Mouse (Mus musculus): Measurements from ENCODE around the gene Smoc1.

The Smoc1 gene

DNA sequence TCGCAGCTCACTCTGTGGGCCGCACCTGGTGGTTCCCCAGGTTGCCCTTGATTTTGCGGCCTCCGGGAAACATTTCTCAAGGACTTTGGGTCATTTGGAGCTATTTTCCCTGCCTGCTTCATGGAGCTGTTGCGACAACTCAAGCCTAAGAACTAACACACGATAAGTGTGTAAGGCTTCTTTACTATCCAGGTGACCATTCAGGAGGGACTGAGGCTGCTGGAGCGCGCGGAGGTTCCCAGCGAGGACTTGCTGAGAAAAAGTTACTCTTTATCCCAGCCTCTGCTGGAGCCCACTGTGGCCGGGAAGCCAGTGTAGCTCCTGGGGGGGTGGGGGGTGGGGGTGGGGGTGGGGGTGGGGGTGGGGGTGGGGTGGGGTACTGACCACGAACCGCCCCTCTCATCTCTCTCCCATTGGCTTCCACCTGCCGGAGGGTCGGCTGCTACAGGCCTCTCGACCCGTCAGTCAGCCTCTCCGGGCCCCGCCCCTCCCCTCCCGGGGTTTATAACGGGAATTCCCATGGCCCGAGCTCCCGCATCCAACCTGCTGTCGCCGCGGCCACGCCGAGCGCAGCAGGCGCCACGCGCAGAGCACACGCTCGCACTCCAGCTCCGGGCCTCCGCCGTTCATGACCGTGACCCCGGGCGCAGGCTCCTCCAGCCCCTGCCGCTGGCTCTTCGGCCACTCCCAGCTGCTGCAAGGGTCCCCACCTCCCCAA is at the start of gene Smoc1:
TSS of gene Smoc1 (plus strand) at position 532 of the 718 bp plus-strand sequence.
- DNase-seq, result peak; percentile 64 to 67

DNA sequence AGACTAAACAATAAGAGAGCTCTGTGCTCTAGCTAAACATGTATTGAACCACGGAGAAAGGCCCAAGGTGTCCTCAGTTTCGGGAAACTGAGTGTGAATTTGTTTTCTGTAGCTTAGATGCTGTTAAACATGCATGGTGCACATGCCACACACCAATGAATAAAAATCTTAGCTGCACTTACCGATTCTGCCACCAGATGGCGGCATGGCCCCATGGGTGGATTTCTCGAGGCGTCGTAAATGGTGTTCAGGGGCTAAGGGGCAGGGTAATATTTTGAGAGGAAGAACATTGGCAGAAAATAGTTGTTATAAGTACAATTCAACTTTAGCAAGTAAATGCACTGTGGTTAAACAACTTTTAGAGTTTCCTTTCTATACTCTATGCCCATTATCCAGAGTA is 44.3 kb upstream of the Smoc1 start:
- peak; percentile 78 to 80 for DNase-seq

DNA sequence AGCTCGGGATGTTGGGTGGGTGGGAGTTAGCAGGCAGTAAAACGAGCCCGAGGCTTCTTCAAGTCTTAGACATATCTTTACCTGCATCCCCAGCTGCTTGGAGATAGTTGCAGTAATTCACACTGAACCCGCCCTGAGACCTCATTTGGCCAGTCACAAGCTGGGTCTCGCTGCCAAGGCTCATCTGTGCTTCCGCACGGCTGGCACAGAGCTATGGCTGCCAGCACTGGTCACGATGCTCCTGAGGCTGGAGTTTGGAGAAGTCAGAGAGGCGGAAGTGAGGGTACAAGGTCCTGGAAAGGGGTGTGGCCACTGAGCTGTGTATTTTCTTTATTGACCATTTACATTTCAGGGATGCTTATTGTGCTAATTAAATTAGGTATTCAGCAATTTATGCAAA is 42.9 kb upstream of the Smoc1 start:
- no peak for DNase-seq

DNA sequence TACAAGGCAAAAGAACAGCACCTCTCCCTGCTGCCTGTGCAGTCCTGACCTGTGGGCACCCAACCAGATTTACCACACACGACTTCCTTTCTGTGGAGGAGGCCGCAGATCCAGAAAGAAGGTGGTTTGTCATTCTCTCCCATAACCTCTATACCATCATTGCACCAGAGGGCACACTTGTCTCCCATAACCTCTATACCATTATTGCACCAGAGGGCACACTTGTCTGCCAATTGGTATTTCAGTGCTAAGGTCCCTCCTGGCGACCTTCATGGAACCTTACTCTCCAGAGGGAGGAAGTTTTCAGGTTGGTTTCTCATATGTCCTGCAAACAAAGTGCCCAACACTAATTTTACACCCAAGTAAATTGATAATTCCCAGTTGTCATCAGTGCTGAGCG is 40.0 kb upstream of the Smoc1 start:
- DNase-seq, result no peak

DNA sequence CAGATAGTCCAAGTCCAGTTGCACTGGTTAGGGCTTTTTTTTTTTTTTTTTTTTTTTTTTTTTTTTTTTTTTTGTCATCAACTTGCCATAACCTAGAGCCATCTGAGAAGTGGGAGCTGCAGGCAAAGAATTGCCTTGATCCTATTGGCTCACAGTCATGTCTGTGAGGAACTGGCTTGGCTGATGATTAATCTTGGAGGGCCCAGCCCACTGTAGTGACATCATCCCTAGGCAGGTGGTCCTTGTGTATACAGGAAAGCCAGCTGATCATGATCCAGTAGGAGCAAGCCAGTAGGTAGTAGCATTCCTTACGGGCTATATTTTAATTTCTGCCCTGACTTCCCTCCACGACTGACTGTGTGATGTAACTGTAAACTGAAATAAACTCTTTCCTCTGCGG is 38.3 kb upstream of the Smoc1 start:
- no peak for DNase-seq

DNA sequence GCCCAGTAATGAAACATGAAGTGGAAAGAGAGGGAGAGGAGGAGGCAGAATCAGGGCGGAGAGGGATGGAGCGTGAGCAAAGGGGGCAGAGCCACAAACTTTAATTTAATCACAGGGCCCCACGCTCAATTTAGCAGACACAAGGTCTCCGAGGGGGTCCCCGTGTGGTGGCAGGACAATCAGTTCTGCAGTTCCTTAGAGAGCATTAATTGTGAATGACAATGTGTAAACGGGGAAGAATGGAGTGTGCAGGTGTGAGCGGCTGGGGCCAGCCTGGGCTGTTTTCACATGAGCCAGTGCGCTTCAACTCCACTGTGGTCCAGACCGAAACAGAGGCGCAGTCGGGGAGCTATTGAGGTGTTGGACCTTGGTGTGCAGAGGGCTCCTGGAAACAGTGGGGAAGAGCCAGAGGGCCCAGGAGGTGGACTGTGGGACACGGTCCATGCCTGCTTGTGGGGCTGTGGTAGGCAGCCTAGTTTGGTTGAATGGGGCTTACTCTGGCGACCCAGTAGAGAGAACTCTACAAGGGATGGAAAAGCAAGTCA is 35.6 kb upstream of the Smoc1 start:
- DNase-seq, result no peak

DNA sequence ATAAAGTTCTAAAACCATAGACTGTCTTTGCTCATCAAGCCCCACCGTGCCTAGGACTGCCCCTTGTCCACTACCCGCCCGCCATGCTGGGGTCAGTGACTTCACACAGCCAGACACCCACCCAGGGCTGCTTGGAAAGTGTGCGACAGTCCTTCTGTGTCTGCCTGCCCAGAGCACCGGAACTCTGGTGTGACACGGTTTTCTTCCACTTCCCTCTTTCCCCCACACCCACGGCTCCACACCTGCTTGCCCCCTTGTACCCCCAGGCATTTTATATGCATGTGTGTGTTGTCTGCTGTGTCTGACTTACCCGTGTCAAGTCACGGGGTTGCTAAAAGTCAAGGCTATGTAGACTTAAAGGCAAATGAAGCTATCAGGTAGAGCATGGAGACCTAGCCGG is 34.8 kb upstream of the Smoc1 start:
- no peak for DNase-seq

DNA sequence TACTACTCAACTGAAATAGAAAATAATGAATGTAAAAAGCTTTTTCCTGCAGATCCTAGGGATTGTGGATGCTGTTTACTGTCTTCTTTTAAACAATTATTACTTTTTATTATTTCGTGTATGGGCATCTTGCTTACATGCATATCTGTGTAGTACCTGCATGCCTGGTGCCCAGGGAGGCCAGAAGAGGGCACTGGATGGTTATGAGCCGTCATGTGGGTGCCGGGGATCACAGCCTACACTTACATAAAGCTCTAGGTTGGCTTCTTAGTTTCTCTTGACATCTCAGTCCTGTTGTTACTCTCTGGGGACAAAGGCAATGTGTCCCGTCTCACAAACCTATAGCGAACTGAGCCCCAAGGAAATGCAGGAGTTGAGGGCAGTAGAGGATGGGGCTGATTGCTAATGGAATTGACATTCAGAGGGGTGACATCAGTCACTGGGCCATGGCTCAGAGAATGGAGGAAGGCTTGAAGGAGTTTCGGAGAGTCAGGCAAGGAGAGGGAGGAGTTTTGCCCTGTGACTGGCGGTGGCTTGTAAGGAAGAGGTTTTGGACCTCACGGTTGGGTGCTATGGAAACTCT is 34.0 kb upstream of the Smoc1 start:
- no peak for DNase-seq

DNA sequence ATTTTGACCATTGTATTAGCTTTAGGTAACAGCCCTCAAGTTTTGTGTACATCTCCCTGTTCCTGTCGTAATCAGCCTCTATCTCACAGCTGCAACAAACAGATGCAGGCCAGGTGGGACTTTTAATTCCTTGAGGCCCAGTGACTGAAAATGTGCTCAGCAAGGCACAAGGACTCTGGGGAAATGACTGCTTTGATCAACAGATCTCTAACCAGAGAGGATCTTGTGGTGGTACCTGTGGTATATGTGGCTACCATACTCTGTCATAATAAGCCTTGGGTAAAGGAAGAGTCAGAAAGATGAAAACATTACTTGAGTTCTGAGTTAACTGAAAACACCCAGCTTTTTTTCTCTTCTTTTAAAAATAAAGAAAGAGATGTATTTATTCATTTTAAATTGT is 32.8 kb upstream of the Smoc1 start:
- no peak for DNase-seq

DNA sequence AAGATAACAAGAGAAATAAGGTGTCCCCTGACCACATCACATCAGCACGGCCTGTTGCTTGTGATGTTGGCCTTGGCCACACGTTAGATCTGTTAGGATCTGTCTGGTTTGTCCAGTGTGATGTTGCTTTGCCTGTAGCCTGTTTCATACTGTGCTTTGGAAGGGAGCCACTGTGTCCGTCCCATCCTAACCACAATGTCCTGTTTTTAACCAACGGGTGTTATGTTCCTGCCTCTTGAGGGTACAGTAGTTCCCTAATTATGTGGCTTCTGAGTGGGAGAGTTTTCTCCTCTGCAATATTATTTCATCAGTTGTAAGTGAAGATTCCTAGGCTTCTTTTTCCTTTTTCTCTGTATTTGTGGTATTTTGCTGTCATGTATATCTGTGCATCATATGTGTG is 31.3 kb upstream of the Smoc1 start:
- DNase-seq, result no peak

DNA sequence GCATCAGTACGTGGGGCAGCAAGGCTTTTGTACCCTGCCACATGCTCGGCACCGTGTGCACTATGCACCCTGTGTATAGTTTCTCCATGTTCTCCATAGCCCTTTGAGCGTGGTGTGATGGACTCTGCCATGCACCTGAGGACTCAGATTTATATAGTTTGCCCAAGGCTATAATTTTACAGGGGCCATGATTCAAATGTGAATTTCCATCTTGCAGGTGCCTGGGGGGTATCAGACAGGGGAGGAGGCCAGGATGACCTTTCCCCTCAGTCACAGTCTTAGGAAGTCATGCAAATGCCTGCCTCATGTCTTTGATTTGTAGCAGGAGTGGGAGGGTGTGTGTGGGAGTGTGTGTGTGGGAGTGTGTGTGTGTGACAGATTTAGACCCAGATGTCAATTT is 29.0 kb upstream of the Smoc1 start:
- peak in 1 of 2 experiments; percentile 22 for DNase-seq

DNA sequence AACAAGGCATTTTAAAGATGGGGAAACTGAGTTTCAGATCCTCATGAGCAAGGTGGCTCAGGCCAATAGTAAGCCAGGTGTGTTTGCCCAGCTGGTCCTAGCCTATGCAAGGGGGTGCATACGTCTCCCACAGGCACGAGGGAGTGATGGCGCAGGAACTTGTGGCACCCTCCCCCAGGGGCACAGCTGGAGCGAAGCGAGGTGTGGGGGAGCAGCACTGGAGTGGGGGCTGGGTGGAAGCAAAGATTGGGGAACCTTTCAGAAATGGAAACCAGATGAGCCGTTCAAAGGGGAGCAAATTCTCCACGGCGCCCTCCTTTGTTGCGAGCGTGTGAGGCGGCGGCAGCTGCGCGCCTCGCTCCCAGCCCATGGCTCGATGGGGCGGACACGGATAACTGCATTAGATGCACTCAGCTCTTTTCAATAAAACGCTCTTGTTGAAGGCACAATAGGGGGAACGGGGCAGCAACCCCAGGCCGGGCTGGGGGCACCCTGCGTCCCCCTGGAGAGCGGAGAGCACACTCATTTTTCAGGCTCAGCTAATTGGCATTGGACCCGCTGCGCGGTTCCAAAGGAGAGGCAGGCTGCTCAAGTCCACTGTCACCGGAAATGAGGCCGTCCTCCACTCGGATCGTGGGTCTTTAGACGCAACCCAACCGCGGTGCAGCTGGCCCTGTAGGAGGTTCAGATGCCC is 27.9 kb upstream of the Smoc1 start:
- peak; percentile 4 to 11 for DNase-seq

DNA sequence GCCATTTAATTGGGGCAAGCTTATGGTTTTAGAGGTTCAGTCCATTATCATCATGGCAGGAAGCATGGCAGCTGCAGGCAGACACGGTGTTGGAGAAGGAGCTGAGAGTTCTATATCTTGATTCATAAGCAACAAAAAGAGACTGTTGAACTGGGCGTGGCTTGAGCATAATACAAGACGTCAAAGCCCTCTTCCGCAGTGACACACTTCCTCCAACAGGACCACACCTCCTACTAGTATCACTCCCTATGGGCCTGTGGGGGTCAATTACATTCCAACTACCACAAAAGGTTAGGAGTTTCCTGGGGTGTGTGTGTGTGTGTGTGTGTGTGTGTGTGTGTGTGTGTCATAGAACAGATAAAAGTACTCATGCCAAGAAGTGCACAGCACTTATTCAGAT is 25.7 kb upstream of the Smoc1 start:
- DNase-seq, result no peak

DNA sequence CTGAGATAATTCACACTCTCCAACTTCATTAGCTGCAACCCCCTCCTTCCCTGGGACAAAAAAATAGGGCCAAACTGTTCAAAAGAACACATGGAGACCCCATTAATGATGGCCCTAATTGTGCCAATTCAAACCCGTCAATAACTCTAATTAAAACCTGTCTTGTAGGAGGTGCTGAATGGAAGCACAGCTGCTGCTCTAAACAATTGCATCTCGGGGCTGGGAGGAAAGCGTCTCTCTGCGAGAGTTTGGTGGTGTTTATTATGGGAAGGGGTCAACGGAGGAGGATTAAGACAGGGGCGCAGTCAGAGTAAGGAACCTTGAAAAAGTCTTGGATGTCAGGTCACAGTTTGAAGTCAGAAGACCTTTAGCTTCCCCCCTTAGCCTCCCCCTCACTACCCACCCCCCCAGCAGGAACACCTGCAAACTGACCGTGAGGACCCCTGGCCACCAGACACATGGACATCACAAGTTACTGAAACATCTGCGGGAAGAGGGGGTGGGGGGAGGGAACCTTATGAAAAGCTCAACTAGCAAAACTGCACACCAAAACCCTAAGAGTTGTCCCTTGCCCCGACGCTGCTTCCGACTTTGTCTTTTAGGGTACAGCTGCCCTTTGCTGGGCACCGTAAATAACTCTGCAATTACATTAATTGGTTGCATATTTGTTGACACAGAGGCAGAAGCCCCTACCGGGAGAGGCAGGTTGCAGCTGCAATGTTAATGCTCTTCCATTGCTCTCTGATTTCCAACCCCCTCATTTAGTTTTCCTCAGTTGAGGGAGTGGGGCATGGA is 23.6 kb upstream of the Smoc1 start:
- DNase-seq, result no peak

DNA sequence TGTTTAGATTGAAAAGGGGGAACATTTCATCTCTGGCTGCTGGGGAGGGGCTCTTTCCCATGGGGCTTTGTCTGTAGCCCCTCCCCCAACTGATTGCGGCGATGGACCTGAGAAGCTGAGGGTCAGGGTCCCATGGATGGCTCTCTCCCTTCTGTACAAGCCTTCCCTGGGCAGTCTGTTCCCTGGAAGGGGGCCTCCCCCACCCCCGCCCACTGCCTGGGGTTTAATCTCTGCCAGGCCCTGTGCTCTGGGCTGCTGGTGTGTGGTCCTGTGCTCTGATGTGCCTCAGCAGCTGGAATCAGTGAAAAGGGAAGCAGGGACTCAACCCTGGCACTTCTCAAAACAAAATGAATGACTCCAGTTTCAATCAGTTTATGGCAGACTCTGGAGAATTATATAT is 16.8 kb upstream of the Smoc1 start:
- no peak for DNase-seq

DNA sequence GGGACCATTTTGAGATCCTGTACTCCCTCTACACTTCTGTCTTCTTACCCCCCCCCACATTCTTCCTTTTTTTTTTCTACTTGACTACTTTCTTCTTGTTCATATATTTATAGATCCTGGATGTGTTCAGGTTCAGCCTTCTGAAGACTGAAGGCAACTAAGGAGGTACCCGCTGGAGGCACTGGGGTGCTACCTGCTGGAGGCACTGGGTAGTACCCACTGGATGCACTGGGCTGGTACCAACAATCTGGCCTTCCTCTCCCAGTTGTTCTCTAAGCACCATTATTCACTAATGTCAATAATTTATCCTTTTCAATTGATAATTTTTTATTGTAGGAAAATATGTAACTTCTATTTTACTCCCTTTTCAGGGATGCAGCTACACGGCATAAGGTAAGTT is 14.6 kb upstream of the Smoc1 start:
- DNase-seq, result no peak

DNA sequence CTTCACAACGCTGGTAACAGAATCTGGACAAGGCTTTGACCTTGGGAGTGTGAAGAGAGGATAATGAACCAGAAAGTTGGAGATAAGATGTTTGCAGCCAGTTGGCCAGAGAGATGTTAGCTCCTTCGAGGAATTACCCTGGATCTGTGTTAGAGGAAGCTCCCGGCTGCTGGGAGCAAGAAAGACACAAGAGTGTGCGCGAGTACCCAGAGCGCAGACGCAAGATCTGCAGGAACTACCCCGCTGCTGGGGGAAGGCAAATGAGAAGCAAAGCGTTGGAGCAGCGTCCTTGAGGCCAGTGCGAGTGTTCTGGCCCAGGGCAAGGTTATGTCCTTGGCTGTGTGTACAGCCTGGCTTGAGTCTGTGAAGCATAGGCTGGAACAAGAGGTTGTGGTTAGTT is 13.1 kb upstream of the Smoc1 start:
- DNase-seq, result no peak

DNA sequence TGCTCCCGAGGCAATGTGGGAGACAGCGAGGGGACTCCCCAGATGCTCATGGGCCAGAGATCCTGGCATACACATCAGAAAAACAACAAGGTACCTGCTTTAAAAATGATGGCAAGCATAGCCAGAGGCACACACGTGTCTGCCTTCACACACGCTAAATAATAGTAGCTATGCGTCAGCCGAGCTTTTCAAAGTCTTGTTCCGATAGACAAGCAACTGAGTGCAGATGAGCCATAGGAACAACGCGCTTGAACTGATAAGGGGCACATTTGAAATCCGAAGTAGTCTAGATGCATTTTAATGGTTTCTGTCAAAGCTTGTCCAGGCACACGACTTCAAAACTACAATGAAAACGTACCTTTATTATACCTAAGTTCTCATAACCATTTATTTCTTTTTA is 9.0 kb upstream of the Smoc1 start:
- DNase-seq, result no peak

DNA sequence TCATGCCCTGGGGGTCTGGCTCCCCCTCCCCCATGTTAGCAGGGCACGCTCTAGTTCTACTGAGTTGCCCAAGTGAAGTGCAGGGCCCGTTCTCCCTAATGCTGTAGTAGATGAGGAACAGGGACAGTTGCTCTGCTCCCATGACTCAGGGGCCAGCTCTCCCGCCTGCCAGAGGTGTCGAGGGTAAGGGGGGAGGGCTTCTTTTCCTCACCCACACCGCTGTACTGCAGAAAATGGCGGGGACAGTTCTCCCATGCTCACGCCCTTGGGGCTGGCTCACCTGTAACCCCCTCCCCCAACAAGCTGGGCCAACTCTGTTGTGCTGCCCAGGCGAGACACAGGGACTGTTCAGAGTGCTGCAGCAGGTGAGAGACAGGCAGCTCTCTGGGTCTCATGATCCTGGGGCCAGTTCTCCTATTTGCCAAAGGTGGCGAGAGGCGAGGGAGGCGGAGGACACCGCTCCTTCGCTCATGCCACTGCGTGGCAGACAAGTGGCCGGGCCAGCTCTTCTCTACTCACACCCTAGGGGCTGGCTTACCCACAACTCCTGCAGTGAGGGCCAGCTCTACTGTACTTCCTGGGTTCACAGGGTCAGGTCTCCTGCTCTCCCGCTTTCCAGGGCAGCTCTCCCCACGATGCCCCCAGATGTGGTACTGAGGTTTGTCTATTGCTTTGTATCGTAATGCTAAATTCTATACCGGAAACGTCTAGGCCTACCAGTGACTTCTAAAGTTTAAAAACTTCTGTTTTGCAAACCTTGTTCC is 7.9 kb upstream of the Smoc1 start:
- DNase-seq, result no peak

DNA sequence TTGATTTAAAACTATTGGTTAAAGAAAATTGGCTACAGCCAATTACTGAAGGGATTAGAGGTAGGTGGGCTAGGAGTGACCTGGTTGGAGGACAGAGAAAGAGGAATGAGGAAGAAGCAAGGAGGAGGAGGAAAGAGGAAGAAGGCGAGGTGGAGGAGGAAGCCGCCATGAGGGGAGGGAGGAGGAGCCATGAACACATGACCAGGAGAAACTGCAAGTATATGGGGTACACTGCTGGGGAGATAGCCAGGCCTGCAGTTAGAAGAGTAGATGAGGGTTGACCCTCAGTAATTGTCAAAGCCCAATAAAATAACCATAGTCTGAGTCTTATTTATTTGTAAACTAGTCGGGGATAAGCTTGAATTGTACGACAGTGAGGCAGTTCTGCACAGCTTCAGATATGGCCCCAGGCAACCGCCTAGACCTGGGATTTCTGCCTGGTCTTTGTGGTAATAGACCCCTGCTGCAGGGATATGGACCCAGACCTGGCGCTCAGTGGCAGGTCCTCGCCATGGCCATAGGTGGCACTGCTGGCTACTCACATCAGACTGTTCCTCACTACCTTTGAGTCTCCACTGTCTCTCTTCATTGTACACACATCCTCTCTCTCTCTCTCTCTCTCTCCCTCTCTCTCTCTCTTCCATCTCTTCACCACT is 7.2 kb upstream of the Smoc1 start:
- DNase-seq, result no peak

DNA sequence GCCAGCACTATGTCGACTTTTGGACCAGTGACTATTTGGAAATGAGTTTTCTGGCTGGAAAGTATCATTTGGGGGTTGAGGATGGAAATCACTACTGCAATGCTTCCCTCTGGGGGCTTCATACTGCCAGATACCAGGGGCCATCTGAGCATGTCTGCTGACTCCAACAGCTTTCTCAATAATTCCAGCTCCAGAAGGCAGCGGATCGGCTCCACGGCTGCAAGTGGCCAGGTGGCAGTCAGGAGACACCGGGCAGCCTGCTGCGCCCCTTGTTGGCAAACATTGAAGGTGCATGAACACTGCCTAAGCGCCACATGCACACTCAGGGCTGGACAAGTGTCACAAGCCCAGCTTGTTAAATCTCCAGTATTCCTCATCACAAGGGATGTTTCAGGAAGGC is 2.2 kb upstream of the Smoc1 start:
- DNase-seq, result no peak

DNA sequence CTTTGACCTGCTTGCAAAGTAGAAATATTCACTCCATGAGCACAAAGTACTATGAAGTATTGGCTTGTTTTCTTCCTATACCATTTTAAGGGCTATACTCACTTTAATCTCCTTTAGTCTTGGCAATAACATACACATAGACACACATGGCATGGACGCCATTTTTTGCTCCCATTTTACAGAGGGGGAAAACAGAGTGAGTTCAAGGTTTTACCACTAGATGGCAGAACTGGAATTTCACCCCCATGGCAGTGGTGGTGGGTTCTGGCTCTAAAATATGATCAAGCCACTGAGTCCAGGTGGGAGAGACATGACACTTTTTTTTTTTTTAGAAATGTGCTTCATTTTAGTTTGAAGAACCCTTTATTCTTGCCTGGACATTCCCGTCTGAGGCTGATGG is 1.6 kb upstream of the Smoc1 start:
- no peak for DNase-seq
